In genomic region chr3:23426956-23427355, GRCm38 (mm10) we compare ENCODE assay signal across 20 mouse cellular contexts.
"Had no signal": no experiment of that assay in that cellular context is flagged by ENCODE, and none has a peak within 500 bp of the region (broad histone marks: within the 10 kb centered on the region; RNA-seq: fewer than 3 reads in every experiment).

No protein-coding gene starts in this region.

- H3K4me1 ChIP-seq: liver, embryonic 13.5 days; midbrain, embryonic 12.5 days; midbrain, embryonic 15.5 days; neural tube, embryonic 12.5 days; neural tube, embryonic 15.5 days; stomach, embryonic 15.5 days had no signal

- H3K27ac ChIP-seq: kidney, postnatal 0 days; left cerebral cortex, adult 2 months; liver, embryonic 13.5 days; macrophage; midbrain, embryonic 12.5 days; midbrain, embryonic 15.5 days; neural tube, embryonic 12.5 days; neural tube, embryonic 15.5 days; stomach, embryonic 15.5 days had no signal

- DNase-seq: kidney, adult 9 months; kidney, postnatal 25 days; layer of hippocampus, postnatal 36 days; liver, embryonic 13.5 days; lung, embryonic 14.5 days; retina, postnatal 1 day; right cerebral cortex, postnatal 25 days; spleen, adult 18-20 months; thymus, adult 2 months; thymus, postnatal 14 days; thymus, postnatal 4 days had no signal

- ATAC-seq: lung, postnatal 0 days; midbrain, embryonic 15.5 days had no signal

- H3K36me3 ChIP-seq: liver, embryonic 13.5 days; midbrain, embryonic 12.5 days; midbrain, embryonic 15.5 days; neural tube, embryonic 12.5 days; neural tube, embryonic 15.5 days; stomach, embryonic 15.5 days had no signal

- H3K4me2 ChIP-seq: liver, embryonic 13.5 days; lung, embryonic 14.5 days; midbrain, embryonic 12.5 days; midbrain, embryonic 15.5 days; neural tube, embryonic 12.5 days; neural tube, embryonic 15.5 days; stomach, embryonic 15.5 days had no signal

- H3K9me3 ChIP-seq: liver, embryonic 13.5 days; midbrain, embryonic 12.5 days; midbrain, embryonic 15.5 days; neural tube, embryonic 12.5 days; neural tube, embryonic 15.5 days; stomach, embryonic 15.5 days had no signal

- H3K27me3 ChIP-seq: liver, embryonic 13.5 days; midbrain, embryonic 12.5 days; midbrain, embryonic 15.5 days; neural tube, embryonic 12.5 days; neural tube, embryonic 15.5 days; stomach, embryonic 15.5 days had no signal

- H3K4me3 ChIP-seq: left cerebral cortex, adult 2 months; liver, embryonic 13.5 days; midbrain, embryonic 12.5 days; midbrain, embryonic 15.5 days; neural tube, embryonic 12.5 days; neural tube, embryonic 15.5 days; stomach, embryonic 15.5 days had no signal

- H3K9ac ChIP-seq: liver, embryonic 13.5 days; lung, embryonic 14.5 days; midbrain, embryonic 12.5 days; midbrain, embryonic 15.5 days; neural tube, embryonic 12.5 days; neural tube, embryonic 15.5 days; stomach, embryonic 15.5 days had no signal
